Mouse (Mus musculus) frontal cortex, postnatal 14 days (tissue): Measurements from ENCODE around the gene Mia3.
"Not testable (repeated sequence)": the region's sequence is repeated elsewhere in the genome, so short reads cannot be mapped to it uniquely, and the experiment has no call there.

ENCODE experiments used
- DNase-seq, 2 experiments: peaks; one replicate each; pipeline ENCODE4 v3.0.0; 2022; ENCODE audit warnings: low spot score in 2 of 2

Mia3 gene

GRCm38 (mm10) chr1:183344886-183345816, 24.2 kb downstream of the Mia3 start:
- peak; percentile 68 to 76 for DNase-seq

GRCm38 (mm10) chr1:183342902-183343301, 26.5 kb downstream of the Mia3 start:
- not testable (repeated sequence) for DNase-seq

GRCm38 (mm10) chr1:183327171-183327570, 42.2 kb downstream of the Mia3 start:
- DNase-seq, result no peak

- no peak for DNase-seq
These were observed 44.9 kb downstream of the Mia3 start for GRCm38 (mm10) chr1:183324433-183324832.

GRCm38 (mm10) chr1:183323923-183324322, 45.4 kb downstream of the Mia3 start:
- DNase-seq, result no peak

- DNase-seq, result not testable (repeated sequence)
These were observed 46.9 kb downstream of the Mia3 start for GRCm38 (mm10) chr1:183322496-183322895.

GRCm38 (mm10) chr1:183320708-183321107, 48.6 kb downstream of the Mia3 start:
- DNase-seq, result no peak

- no peak for DNase-seq
These were observed 53.6 kb downstream of the Mia3 start for GRCm38 (mm10) chr1:183315783-183316182.

GRCm38 (mm10) chr1:183312076-183312475, 57.3 kb downstream of the Mia3 start:
- no peak for DNase-seq

GRCm38 (mm10) chr1:183309601-183310000, 59.8 kb downstream of the Mia3 start:
- not testable (repeated sequence) for DNase-seq

GRCm38 (mm10) chr1:183308476-183308875, 60.9 kb downstream of the Mia3 start:
- no peak for DNase-seq

GRCm38 (mm10) chr1:183307555-183307954, 61.8 kb downstream of the Mia3 start:
- DNase-seq, result no peak

GRCm38 (mm10) chr1:183299161-183299560, 70.2 kb downstream of the Mia3 start:
- DNase-seq, result peak; percentile 83 to 99

GRCm38 (mm10) chr1:183297886-183298489, 71.4 kb downstream of the Mia3 start:
- peak; percentile 17 to 30 for DNase-seq

GRCm38 (mm10) chr1:183297473-183297885, 71.9 kb downstream of the Mia3 start:
- DNase-seq, result peak in 1 of 2 experiments; percentile 41

GRCm38 (mm10) chr1:183296877-183297383, 72.4 kb downstream of the Mia3 start, which contains the start of gene Brox:
Gene Brox, minus strand, starts transcription at chr1:183297269.
- peak; percentile 85 to 92 for DNase-seq

GRCm38 (mm10) chr1:183296465-183296864, 72.9 kb downstream of the Mia3 start, which contains the start of gene Aida:
Gene Aida, plus strand, starts transcription at chr1:183296590.
- DNase-seq, result peak in 1 of 2 experiments; percentile 27

GRCm38 (mm10) chr1:183289576-183289975, 79.8 kb downstream of the Mia3 start:
- DNase-seq, result no peak

GRCm38 (mm10) chr1:183288351-183288750, 81.0 kb downstream of the Mia3 start:
- no peak for DNase-seq
